Mouse (Mus musculus): ENCODE results near the gene Dnajc7.

Gene Dnajc7

GRCm38 (mm10) chr11:100564297-100564696 lies 55.7 kb downstream of the Dnajc7 start:
- no peaks in the 10 kb centered on the region; the same call in 1 of the 2 replicates for H3K27me3 ChIP-seq (ENCODE audit: control insufficient read depth, insufficient read depth, low read length, poor library complexity, severe bottlenecking)
- no peak for DNase-seq (ENCODE audit: low read depth, low spot score)
- H3K36me3 ChIP-seq (ENCODE audit: control insufficient read depth, insufficient read depth, low read length, poor library complexity, severe bottlenecking), result no peaks in the 10 kb centered on the region

GRCm38 (mm10) chr11:100561748-100562147 lies 58.2 kb downstream of the Dnajc7 start:
- Histone ChIP-seq H3K36me3 (ENCODE audit: control insufficient read depth, insufficient read depth, low read length, poor library complexity, severe bottlenecking) (no peaks in the 10 kb centered on the region), H3K27me3 (ENCODE audit: control insufficient read depth, insufficient read depth, low read length, poor library complexity, severe bottlenecking) (no peaks in the 10 kb centered on the region; the same call in 1 of the 2 replicates)
- no peak for DNase-seq (ENCODE audit: low read depth, low spot score)

GRCm38 (mm10) chr11:100559476-100559875 lies 60.5 kb downstream of the Dnajc7 start:
- H3K36me3 ChIP-seq (ENCODE audit: control insufficient read depth, insufficient read depth, low read length, poor library complexity, severe bottlenecking), result no peaks in the 10 kb centered on the region
- no peak for DNase-seq (ENCODE audit: low read depth, low spot score)
- H3K27me3 ChIP-seq (ENCODE audit: control insufficient read depth, insufficient read depth, low read length, poor library complexity, severe bottlenecking), result no peaks in the 10 kb centered on the region; the same call in 1 of the 2 replicates

GRCm38 (mm10) chr11:100557563-100557962 lies 62.4 kb downstream of the Dnajc7 start:
- DNase-seq (ENCODE audit: low read depth, low spot score), result no peak
- Histone ChIP-seq H3K36me3 (ENCODE audit: control insufficient read depth, insufficient read depth, low read length, poor library complexity, severe bottlenecking) (no peaks in the 10 kb centered on the region), H3K27me3 (ENCODE audit: control insufficient read depth, insufficient read depth, low read length, poor library complexity, severe bottlenecking) (no peaks in the 10 kb centered on the region; the same call in 1 of the 2 replicates)

GRCm38 (mm10) chr11:100555583-100555982 lies 64.4 kb downstream of the Dnajc7 start:
- Histone ChIP-seq H3K27me3 (ENCODE audit: control insufficient read depth, insufficient read depth, low read length, poor library complexity, severe bottlenecking) (no peaks in the 10 kb centered on the region), H3K36me3 (ENCODE audit: control insufficient read depth, insufficient read depth, low read length, poor library complexity, severe bottlenecking) (no peaks in the 10 kb centered on the region)
- DNase-seq (ENCODE audit: low read depth, low spot score), result peak; percentile 93

GRCm38 (mm10) chr11:100552842-100553241 lies 67.1 kb downstream of the Dnajc7 start:
- no peak for DNase-seq (ENCODE audit: low read depth, low spot score)
- H3K27me3 ChIP-seq (ENCODE audit: control insufficient read depth, insufficient read depth, low read length, poor library complexity, severe bottlenecking), result no peaks in the 10 kb centered on the region
- no peaks in the 10 kb centered on the region for H3K36me3 ChIP-seq (ENCODE audit: control insufficient read depth, insufficient read depth, low read length, poor library complexity, severe bottlenecking)

GRCm38 (mm10) chr11:100550101-100550500 lies 69.9 kb downstream of the Dnajc7 start:
- H3K36me3 ChIP-seq (ENCODE audit: control insufficient read depth, insufficient read depth, low read length, poor library complexity, severe bottlenecking), result no peaks in the 10 kb centered on the region
- no peaks in the 10 kb centered on the region for H3K27me3 ChIP-seq (ENCODE audit: control insufficient read depth, insufficient read depth, low read length, poor library complexity, severe bottlenecking)
- no peak for DNase-seq (ENCODE audit: low read depth, low spot score)

DNA sequence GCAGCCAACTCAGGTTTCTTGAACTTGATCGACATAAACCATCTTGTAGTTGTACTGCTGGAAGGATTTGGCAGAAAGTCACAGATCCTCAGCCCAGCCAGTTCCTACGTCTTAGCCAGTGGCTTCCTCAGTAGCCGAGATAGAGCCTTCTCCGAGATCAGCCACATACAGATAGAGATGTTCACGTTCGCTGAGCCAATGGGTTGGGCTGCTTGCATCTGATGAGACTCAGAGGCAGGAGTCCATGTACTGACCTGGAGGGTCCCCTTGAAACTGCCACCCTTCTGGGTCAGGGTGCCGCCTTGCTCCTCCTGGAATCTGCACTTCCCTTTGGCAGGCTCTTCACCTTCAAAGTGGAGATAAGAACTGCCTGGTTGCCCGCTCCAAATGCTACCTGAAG lies 70.5 kb downstream of the Dnajc7 start:
- Histone ChIP-seq H3K27me3 (ENCODE audit: control insufficient read depth, insufficient read depth, low read length, poor library complexity, severe bottlenecking) (no peaks in the 10 kb centered on the region), H3K36me3 (ENCODE audit: control insufficient read depth, insufficient read depth, low read length, poor library complexity, severe bottlenecking) (no peaks in the 10 kb centered on the region)
- no peak for DNase-seq (ENCODE audit: low read depth, low spot score)

- DNase-seq (ENCODE audit: low read depth, low spot score), result no peak
- Histone ChIP-seq H3K27me3 (ENCODE audit: control insufficient read depth, insufficient read depth, low read length, poor library complexity, severe bottlenecking) (no peaks in the 10 kb centered on the region), H3K36me3 (ENCODE audit: control insufficient read depth, insufficient read depth, low read length, poor library complexity, severe bottlenecking) (no peaks in the 10 kb centered on the region)
These were observed 71.8 kb downstream of the Dnajc7 start for GRCm38 (mm10) chr11:100548141-100548540.

GRCm38 (mm10) chr11:100546955-100547354 lies 73.0 kb downstream of the Dnajc7 start:
- Histone ChIP-seq H3K27me3 (ENCODE audit: control insufficient read depth, insufficient read depth, low read length, poor library complexity, severe bottlenecking) (no peaks in the 10 kb centered on the region), H3K36me3 (ENCODE audit: control insufficient read depth, insufficient read depth, low read length, poor library complexity, severe bottlenecking) (no peaks in the 10 kb centered on the region)

DNA sequence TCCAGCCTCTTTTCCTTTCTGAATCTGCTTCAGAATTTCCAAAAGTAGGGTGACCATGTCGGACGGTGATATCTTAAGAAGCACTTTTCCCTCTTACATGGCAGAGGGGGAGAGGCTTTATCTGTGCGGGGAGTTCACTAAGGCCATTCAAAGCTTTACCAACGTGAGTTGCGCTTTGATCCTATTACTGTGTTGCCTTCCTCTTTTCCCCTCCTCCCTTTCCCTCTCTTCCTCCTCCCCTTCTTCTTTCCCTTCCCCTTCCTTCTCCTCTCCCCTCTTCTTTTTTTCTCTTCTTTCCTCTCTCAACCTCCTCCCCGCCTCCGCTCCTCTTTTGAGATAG lies 74.3 kb downstream of the Dnajc7 start:
- no peak for DNase-seq (ENCODE audit: low read depth, low spot score)
- Histone ChIP-seq H3K36me3 (ENCODE audit: control insufficient read depth, insufficient read depth, low read length, poor library complexity, severe bottlenecking) (no peaks in the 10 kb centered on the region), H3K27me3 (ENCODE audit: control insufficient read depth, insufficient read depth, low read length, poor library complexity, severe bottlenecking) (no peaks in the 10 kb centered on the region)

More at GRCm38 (mm10) chr11:100546955-100547354, 73.0 kb downstream of the Dnajc7 start:
- DNase-seq (ENCODE audit: low read depth, low spot score), result no peak

DNA sequence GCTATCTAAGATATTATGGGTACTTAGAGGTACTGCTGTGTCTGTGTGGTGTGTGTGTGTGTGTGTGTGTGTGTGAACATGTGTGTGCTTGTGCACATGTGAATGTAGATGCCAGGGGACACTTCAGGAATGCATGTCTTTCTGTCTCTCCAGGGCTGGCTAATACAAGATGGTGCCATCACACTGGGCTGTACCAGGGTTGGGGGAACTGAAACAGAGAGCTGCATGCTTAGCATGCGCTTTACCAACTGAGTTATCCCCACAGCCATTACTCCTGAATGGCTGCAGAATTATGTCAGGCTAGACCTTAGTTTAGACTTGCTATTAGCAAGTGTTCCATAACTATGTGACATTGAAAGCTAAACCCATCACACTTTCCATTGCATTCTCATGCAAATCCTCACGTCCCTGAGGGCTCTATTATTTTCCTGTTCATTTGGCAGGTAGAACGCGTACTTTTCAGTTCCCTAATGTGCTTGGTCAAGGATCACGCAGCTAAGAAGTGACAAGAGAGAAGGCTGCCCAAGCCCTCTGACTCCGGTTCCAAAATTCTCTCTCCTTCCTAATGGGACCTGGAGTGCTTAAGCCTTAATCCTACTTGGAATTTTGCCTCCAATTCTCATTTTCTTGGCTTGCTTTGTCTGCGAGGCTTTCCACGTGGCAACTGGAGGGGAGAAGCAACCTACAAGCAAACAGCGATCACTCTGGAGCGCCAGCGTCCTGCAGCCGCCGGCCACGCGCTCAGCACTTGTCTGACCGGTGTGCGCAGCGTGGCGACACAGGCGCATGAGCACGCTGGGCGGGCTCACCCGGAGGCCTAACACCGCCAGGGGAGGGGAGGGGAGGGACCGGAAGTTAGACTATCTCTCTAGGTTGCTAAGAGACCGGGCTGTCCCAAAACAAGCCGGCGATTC lies 74.9 kb downstream of the Dnajc7 start, which contains the start of gene Ttc25:
Ttc25 (plus strand) TSS at position 776 of the 914 bp plus-strand sequence.
- H3K27me3 ChIP-seq (ENCODE audit: control insufficient read depth, insufficient read depth, low read length, poor library complexity, severe bottlenecking), result no peaks in the 10 kb centered on the region
- H3K36me3 ChIP-seq (ENCODE audit: control insufficient read depth, insufficient read depth, low read length, poor library complexity, severe bottlenecking), result no peaks in the 10 kb centered on the region
- DNase-seq (ENCODE audit: low read depth, low spot score), result peak; percentile 92

DNA sequence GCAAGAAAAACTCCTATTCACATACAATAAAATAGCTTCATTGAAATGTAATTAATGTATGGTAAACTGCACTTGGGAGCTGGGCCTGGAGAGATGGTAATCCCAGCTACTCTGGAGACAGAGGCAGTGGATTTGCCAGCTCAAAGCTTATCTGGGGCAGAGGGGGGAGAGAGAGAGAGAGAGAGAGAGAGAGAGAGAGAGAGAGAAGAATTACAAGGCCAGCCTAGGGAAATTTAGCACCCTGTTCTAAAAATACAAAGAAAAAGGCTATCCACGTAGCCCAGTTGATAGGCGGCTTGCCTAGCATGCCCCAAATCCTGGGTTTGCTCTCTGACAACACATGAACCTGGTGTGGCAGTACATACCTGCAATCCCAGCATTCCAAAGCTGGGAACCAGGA lies 78.4 kb downstream of the Dnajc7 start:
- no peaks in the 10 kb centered on the region for H3K36me3 ChIP-seq (ENCODE audit: control insufficient read depth, insufficient read depth, low read length, poor library complexity, severe bottlenecking)
- DNase-seq (ENCODE audit: low read depth, low spot score), result no peak

DNA sequence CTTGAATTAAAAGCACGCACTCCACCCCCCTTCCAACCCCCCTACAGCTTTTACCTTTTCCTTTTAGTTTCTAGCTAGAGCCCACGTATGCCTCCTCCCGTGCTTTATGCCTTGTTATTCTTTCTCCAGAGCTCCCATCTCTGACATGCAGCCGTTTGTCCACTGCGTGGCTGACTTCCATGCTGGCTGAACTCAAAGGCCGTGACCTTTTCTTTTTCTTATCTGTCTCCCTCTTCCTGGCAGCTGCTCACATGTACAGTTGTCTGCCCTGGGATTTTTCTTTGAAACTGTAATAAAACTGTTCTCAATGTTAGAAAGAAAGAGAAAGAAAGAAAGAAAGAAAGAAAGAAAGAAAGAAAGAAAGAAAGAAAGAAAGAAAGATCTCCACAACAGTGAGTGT lies 79.0 kb downstream of the Dnajc7 start:
- H3K36me3 ChIP-seq (ENCODE audit: control insufficient read depth, insufficient read depth, low read length, poor library complexity, severe bottlenecking), result no peaks in the 10 kb centered on the region
- no peak for DNase-seq (ENCODE audit: low read depth, low spot score)
- no peaks in the 10 kb centered on the region for H3K27me3 ChIP-seq (ENCODE audit: control insufficient read depth, insufficient read depth, low read length, poor library complexity, severe bottlenecking)

More for the DNA sequence above, 78.4 kb downstream of the Dnajc7 start:
- H3K27me3 ChIP-seq (ENCODE audit: control insufficient read depth, insufficient read depth, low read length, poor library complexity, severe bottlenecking), result no peaks in the 10 kb centered on the region

DNA sequence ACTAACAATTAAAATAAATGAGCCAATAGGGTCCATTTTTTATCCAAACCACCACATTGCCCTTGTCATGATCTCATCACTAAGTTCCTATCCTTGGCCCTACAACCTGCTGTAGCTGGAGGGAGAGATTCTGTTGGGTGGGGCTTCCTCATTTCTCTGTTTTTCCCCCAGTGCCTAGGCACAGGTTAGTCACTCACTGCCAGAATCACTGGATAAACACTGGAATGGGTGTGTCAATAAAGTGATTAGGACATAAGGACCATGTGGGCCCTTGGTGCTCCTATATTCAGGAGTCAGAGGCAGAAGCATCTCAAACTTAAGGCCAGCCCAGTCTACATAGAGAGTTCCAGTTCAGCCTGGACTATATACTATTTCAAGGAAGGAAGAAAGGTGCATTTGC lies 83.5 kb downstream of the Dnajc7 start:
- no peak for DNase-seq (ENCODE audit: low read depth, low spot score)
- Histone ChIP-seq H3K27me3 (ENCODE audit: control insufficient read depth, insufficient read depth, low read length, poor library complexity, severe bottlenecking) (no peaks in the 10 kb centered on the region), H3K36me3 (ENCODE audit: control insufficient read depth, insufficient read depth, low read length, poor library complexity, severe bottlenecking) (no peaks in the 10 kb centered on the region)
